Mouse (Mus musculus): Measurements from ENCODE around the gene Krt9. TPM values are rescaled to one million over a fixed set of nuclear protein-coding genes. Genes with fewer than 3 reads are reported as not detected.

Gene Krt9
- total RNA-seq, 2 experiments from 2014 or later, result 0.21 TPM; not detected in 1

DNA sequence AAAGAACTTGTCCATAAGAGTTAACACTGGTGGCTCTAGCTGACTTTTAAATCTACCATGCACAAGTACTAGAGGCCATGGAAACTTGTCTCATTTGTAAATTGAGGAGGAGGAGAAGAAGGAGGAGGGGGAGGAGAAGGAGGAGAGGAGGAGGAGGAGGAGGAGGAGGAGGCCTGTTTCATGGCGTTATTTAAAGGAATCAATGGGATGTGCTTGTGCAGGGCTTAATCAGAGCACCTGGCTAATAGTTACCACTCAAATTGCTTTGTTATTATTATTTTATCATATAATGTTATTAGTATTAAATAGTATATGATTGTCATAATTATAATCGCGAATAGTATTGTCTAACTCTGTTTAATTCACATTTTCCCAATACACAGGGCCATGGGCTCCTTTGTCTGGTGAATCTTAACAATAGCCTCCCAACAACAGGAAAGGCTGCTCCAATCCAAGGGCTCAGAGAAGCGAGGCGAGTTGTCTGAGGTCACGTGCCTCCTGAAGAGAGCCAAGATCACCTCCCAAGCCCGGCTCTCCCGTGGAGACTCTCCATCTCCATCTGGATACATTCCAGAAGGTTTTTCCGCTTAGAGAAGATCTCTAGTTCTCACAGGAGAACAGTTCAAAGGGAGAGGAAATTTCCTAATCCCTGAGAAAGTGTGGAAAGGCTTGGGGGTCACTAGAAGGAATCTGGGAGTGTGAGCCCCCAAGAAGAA lies 44.3 kb downstream of the Krt9 start, which contains the start of gene Krt19:
Krt19 (minus strand) TSS at position 51 of the 716 bp plus-strand sequence.
- DNase-seq, result no peak

GRCm38 (mm10) chr11:100147566-100148353 lies 45.3 kb downstream of the Krt9 start:
- no peak for DNase-seq

DNA sequence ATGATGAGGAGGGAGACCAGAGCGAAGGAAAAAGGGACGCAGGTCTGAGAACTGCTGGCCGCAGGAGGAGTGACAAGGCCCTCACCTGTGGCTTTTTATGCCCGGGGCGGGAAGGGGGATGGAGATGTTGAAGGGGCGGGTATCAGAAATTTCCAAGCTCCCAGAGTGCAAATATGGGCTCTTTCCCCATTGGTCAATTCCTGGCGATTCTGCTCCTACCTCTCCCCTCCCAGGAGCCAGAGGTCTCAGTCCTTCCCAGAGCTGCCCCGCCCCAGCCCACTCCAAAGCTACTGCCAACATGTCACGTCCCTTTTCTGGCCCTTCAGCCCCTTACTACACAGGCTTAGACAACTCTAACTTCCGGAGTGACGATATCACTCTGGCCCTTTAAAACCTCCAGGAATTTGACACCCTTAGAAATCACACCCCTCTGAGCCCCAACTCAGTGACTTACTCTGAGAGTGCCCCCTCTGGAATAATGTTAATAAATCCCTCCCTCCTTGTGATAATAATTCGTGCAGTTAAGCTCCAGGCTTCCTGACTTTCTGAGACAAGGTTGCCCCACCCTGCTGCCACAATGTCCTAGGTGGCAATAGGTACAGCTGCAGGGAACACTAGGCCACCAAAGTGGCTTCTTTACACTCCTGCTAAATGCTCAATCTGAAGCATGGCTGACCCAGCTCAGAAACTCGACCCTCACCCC lies 47.0 kb downstream of the Krt9 start:
- no peak for DNase-seq

DNA sequence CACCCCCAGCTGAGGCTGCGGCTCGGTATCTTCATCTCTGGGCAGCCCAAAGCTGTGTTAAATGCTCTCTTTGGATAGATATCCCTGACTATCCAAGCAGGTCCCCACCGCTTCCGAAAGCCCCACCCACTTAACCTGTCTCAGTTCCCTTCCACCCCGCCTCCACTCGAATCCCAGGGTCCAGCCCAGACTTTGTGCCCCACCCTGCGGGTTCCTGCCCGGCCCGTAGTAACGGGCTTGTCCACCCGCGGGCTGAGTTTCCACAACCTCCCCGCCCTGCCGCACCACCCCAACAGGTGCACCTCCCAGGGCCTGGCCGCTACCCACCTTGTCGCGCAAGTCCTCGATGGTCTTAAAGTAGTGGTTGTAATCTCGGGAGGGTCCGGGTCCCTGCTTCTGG lies 47.9 kb downstream of the Krt9 start:
- DNase-seq, result no peak

DNA sequence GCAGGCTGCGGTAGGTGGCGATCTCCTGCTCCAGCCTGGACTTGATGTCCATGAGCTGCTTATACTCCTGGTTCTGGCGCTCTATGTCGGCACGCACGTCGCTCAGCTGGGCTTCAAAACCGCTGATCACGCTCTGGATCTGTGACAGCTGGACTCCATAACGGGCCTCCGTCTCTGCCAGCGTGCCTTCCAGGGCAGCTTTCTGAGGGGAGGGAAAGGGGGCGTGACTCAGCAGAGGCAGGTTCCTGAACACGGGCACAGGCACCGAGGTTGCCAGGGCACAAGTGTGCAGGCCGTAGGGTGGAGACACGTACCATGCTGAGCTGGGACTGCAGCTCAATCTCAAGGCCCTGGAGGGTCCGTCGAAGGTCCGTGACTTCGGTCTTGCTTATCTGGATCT lies 52.1 kb downstream of the Krt9 start:
- peak; percentile 21 for DNase-seq

DNA sequence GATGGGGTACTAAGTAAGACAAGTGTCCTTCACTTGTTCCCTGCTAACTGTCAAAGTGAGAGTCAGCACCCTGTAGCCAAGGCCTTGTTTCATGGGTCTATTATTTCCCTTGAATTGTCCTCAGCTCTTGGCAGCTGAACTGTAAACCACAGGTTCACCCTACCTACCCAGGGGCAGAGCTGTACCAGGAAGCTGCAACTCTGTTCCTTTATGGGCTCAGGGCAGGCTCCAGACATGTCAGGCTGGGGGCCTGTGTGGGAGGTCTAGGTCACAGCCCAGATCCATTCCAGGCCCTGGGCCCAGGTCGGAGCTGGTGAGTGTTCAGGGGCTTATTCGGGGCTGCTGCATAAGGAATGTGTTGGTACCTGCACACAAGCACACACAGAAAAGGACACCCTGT lies 53.7 kb downstream of the Krt9 start:
- no peak for DNase-seq

GRCm38 (mm10) chr11:100138809-100139208 lies 54.2 kb downstream of the Krt9 start:
- no peak for DNase-seq

DNA sequence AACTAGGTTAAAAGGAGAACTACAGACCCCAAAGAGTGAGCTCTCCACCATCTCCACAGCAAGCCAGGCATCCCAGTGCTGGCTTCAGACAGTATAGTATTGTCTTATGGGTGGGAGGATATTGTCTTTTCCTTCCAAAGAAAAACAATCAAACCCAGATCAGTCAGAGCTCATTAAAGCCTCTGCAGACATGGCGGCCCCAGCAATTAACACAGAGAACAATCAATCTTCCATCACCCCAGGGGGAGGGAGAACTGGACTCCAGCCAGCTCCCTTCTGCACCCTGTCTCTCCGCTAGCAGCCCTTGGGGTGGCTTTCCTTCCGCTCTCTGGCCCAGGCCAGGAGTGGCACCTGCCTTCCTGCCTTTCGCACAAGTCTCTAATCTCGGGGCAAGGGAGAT lies 55.4 kb downstream of the Krt9 start:
- no peak for DNase-seq

Other genes starting within 250 kb of the Krt9 start
- gene Krtap9-5, start 244.8 kb downstream of the Krt9 start, total RNA-seq (2021), result not detected
- not detected for gene Krtap29-1, start 214.2 kb downstream of the Krt9 start, total RNA-seq (2021)
- gene Krtap16-1, start 206.6 kb downstream of the Krt9 start, total RNA-seq (2021), result not detected
- not detected for gene Krtap17-1, start 199.3 kb downstream of the Krt9 start, total RNA-seq (2021)
- gene Krt33a, start 177.0 kb downstream of the Krt9 start, total RNA-seq (2021), result not detected
- gene Krt33b, start 163.4 kb downstream of the Krt9 start, total RNA-seq (2021), result not detected
- gene Krt34, start 151.7 kb downstream of the Krt9 start, total RNA-seq (2021), result not detected
- gene Krt31, start 142.7 kb downstream of the Krt9 start, total RNA-seq (2021), result not detected
- not detected for gene Krt32, start 105.0 kb downstream of the Krt9 start, total RNA-seq (2021)
- gene Krt35, start 97.0 kb downstream of the Krt9 start, total RNA-seq (2021), result not detected
- under 1 TPM; 0.21 to 0.51 TPM for gene Krt36, start 87.6 kb downstream of the Krt9 start, total RNA-seq (2021)
- not detected for gene Krt13, start 71.7 kb downstream of the Krt9 start, total RNA-seq (2021)
- not detected for gene Krt15, start 57.3 kb downstream of the Krt9 start, total RNA-seq (2021)
- 10 to 100 TPM in 1 of 2 experiments, 1 to 10 TPM in 1; 9.5 to 11.0 TPM for gene Krt19, start 44.6 kb downstream of the Krt9 start, total RNA-seq (2021)
- gene Krt14, start 14.3 kb upstream of the Krt9 start, total RNA-seq (2021), result 1 to 10 TPM in 1 of 2 experiments, under 1 TPM in 1; 0.45 to 1.2 TPM
- gene Krt16, start 55.7 kb upstream of the Krt9 start, total RNA-seq (2021), result not detected
- gene Krt17, start 67.8 kb upstream of the Krt9 start, total RNA-seq (2021), result not detected
- not detected for gene Krt42, start 76.6 kb upstream of the Krt9 start, total RNA-seq (2021)
- gene Eif1, start 126.6 kb upstream of the Krt9 start, total RNA-seq (2021), result 1,000 to 10,000 TPM in 1 of 2 experiments, 100 to 1,000 TPM in 1; 930 to 1,143 TPM
- gene Gast, start 141.2 kb upstream of the Krt9 start, total RNA-seq (2021), result not detected
- 10 to 100 TPM; 42.8 to 54.2 TPM for gene Hap1, start 162.9 kb upstream of the Krt9 start, total RNA-seq (2021)
- 10 to 100 TPM; 89.6 to 99.0 TPM for gene Jup, start 204.5 kb upstream of the Krt9 start, total RNA-seq (2021)
- gene P3h4, start 221.6 kb upstream of the Krt9 start, total RNA-seq (2021), result 10 to 100 TPM; 29.4 to 30.1 TPM
- gene Fkbp10, start 222.5 kb upstream of the Krt9 start, total RNA-seq (2021), result 10 to 100 TPM; 46.5 to 49.1 TPM
- gene Nt5c3b, start 248.6 kb upstream of the Krt9 start, total RNA-seq (2021), result 10 to 100 TPM; 42.6 to 54.8 TPM
- 1 to 10 TPM in 1 of 2 experiments, under 1 TPM in 1; 0.81 to 2.1 TPM for gene Klhl10, start 248.7 kb upstream of the Krt9 start, total RNA-seq (2021)